Mouse (Mus musculus) myocyte (in vitro differentiated cells): ENCODE results near the gene Syn3.

Experiments
- CEBPB ChIP-seq: IDR thresholded peaks from 2 replicates; pipeline ENCODE4 v1.6.1; 2011; ENCODE audit warnings: mild to moderate bottlenecking, moderate library complexity; ENCODE audit not compliant: poor library complexity, insufficient read depth, severe bottlenecking
- E2F4 ChIP-seq: IDR thresholded peaks from one replicate; pipeline ENCODE4 v1.6.1; 2011; ENCODE audit warnings: mild to moderate bottlenecking, control low read depth, moderate library complexity; ENCODE audit not compliant: insufficient read depth
- MAX ChIP-seq: IDR thresholded peaks from one replicate; pipeline ENCODE4 v1.6.1; 2011; ENCODE audit warnings: low read depth, mild to moderate bottlenecking, control low read depth
- MYOD1 ChIP-seq, 3 experiments: IDR thresholded peaks; one replicate each; pipeline ENCODE4 v1.6.1; 2011; ENCODE audit warnings: control low read depth in 2 of 3, low read depth in 2 of 3, mild to moderate bottlenecking in 2 of 3, moderate library complexity in 1 of 3; ENCODE audit not compliant: insufficient read length in 2 of 3, control insufficient read depth in 1 of 3
- MYOG ChIP-seq, 3 experiments: IDR thresholded peaks; one replicate each; pipeline ENCODE4 v1.6.1; 2011; ENCODE audit warnings: control low read depth in 2 of 3, low read depth in 2 of 3, mild to moderate bottlenecking in 2 of 3; ENCODE audit not compliant: insufficient read length in 2 of 3, control insufficient read depth in 1 of 3, insufficient read depth in 1 of 3
- POLR2A ChIP-seq: IDR thresholded peaks from one replicate; pipeline ENCODE4 v1.6.1; 2011; ENCODE audit warnings: low read depth, mild to moderate bottlenecking, control low read depth, moderate library complexity; ENCODE audit not compliant: insufficient read length
- POLR2AphosphoS2 ChIP-seq: IDR thresholded peaks from one replicate; pipeline ENCODE4 v1.6.1; 2011; ENCODE audit warnings: low read depth, control low read depth; ENCODE audit not compliant: insufficient read length
- REST ChIP-seq: IDR thresholded peaks from one replicate; pipeline ENCODE4 v1.6.1; 2011; ENCODE audit warnings: mild to moderate bottlenecking, control low read depth, moderate library complexity; ENCODE audit not compliant: insufficient read depth, insufficient read length
- SRF ChIP-seq: IDR thresholded peaks from one replicate; pipeline ENCODE4 v1.6.1; 2011; ENCODE audit warnings: low read depth; ENCODE audit not compliant: control insufficient read depth, insufficient read length
- TCF12 ChIP-seq: IDR thresholded peaks from one replicate; pipeline ENCODE4 v1.6.1; 2011; ENCODE audit warnings: mild to moderate bottlenecking, control low read depth; ENCODE audit not compliant: poor library complexity, insufficient read depth, severe bottlenecking
- TCF3 ChIP-seq: IDR thresholded peaks from one replicate; pipeline ENCODE4 v1.6.1; 2011; ENCODE audit warnings: low read depth, control low read depth; ENCODE audit not compliant: insufficient read length
- USF1 ChIP-seq: IDR thresholded peaks from one replicate; pipeline ENCODE4 v1.6.1; 2011; ENCODE audit warnings: low read depth, mild to moderate bottlenecking, control low read depth, moderate library complexity

GRCm38 (mm10) chr10:86057286-86057685 lies 441.4 kb downstream of the Syn3 start:
- no peak for TF ChIP-seq POLR2A
- no peak for TF ChIP-seq E2F4
- TF ChIP-seq CEBPB = no peak
- TF ChIP-seq MYOD1 (IDR thresholded peaks at IDR 0.05; ENCODE audit: control insufficient read depth in 1 of 3, insufficient read length in 2 of 3, low read depth in 2 of 3) = no peak
- TF ChIP-seq POLR2AphosphoS2 = no peak
- TF ChIP-seq USF1 = no peak
- no peak for TF ChIP-seq MAX
- no peak for TF ChIP-seq SRF
- no peak for TF ChIP-seq TCF12
- TF ChIP-seq MYOG (IDR thresholded peaks at IDR 0.05; ENCODE audit: control insufficient read depth in 1 of 3, insufficient read depth in 1 of 3, insufficient read length in 2 of 3, low read depth in 2 of 3) = no peak
- no peak for TF ChIP-seq TCF3
- no peak for TF ChIP-seq REST
